26 mouse cellular contexts compared by ENCODE assay signal in genomic region chr13:68868776-68869175, GRCm38 (mm10).
A peak's percentile ranks its signal among the peaks of the same experiment; 100 is the strongest.
DNase-seq lines count a peak whose midpoint lies in the region; ATAC-seq and TF ChIP-seq lines count a peak whose summit lies in the region.
"Had no signal": no experiment of that assay in that cellular context is flagged by ENCODE, and none has a peak within 500 bp of the region (broad histone marks: within the 10 kb centered on the region; RNA-seq: fewer than 3 reads in every experiment).

No protein-coding gene starts in this region.

- intact Hi-C loops in left cerebral cortex, adult 2 months (cut with DNase I), result loop anchor here (5.0 kb wide), 1 partner anchor 51 kb away; no protein-coding TSS in a partner anchor

- no peak for TF ChIP-seq CTCF in left cerebral cortex, adult 2 months (IDR thresholded peaks at IDR 0.05)

- H3K9ac ChIP-seq in forebrain, embryonic 16.5 days (replicated peaks; ENCODE audit: low read depth, low read length), result no peak overlapping the region
- H3K9ac ChIP-seq in forebrain, embryonic 11.5 days (ENCODE audit: low read length), result no peak overlapping the region
- H3K9ac ChIP-seq: embryonic facial prominence, embryonic 12.5 days; forebrain, embryonic 12.5 days had no signal

- H3K4me2 ChIP-seq in forebrain, embryonic 16.5 days (ENCODE audit: low read length), result no peak overlapping the region
- no peak overlapping the region for H3K4me2 ChIP-seq in forebrain, embryonic 11.5 days (ENCODE audit: low read depth, low read length, severe bottlenecking)
- H3K4me2 ChIP-seq: embryonic facial prominence, embryonic 12.5 days; forebrain, embryonic 12.5 days had no signal

- no peaks in the 10 kb centered on the region for H3K36me3 ChIP-seq in forebrain, embryonic 16.5 days (ENCODE audit: control insufficient read depth, insufficient read depth)
- H3K36me3 ChIP-seq in forebrain, embryonic 11.5 days (ENCODE audit: control insufficient read depth, insufficient read depth, low read length), result no peaks in the 10 kb centered on the region
- no peaks in the 10 kb centered on the region for H3K36me3 ChIP-seq in heart, embryonic 10.5 days
- H3K36me3 ChIP-seq: embryonic facial prominence, embryonic 10.5 days; embryonic facial prominence, embryonic 12.5 days; forebrain, embryonic 12.5 days; G1E had no signal

- peak overlapping the region; percentile 6; the same call in 1 of the 2 replicates for H3K27ac ChIP-seq in forebrain, embryonic 16.5 days (ENCODE audit: low read length)
- H3K27ac ChIP-seq in forebrain, embryonic 11.5 days (ENCODE audit: low read depth, low read length), result no peak overlapping the region
- H3K27ac ChIP-seq in heart, embryonic 10.5 days, result no peak overlapping the region
- H3K27ac ChIP-seq in left cerebral cortex, adult 2 months, result peak overlapping the region; percentile 69
- H3K27ac ChIP-seq: embryonic facial prominence, embryonic 10.5 days; embryonic facial prominence, embryonic 12.5 days; forebrain, embryonic 12.5 days had no signal

- no peak for DNase-seq in forebrain, embryonic 11.5 days (ENCODE audit: low spot score)
- DNase-seq in frontal cortex, postnatal 14 days (ENCODE audit: low spot score in 2 of 2), result no peak
- DNase-seq in heart, adult 11 months, result peak; percentile 67
- no peak for DNase-seq in heart, embryonic 10.5 days (ENCODE audit: low spot score)
- DNase-seq in left cerebral cortex, adult 2 months (ENCODE audit: extremely low spot score in 1 of 2, low spot score in 2 of 2), result no peak
- no peak for DNase-seq in left cerebral cortex, adult 11 months (ENCODE audit: low spot score)
- DNase-seq: adrenal gland, adult 8-10 months; adrenal gland, postnatal 14 days; adrenal gland, postnatal 36 days; B cell, adult 2 months; cerebellum, adult 11 months; cerebellum, adult 18-20 months; cerebellum, adult 8-10 months; cerebellum, adult 9-11 months; cerebellum, postnatal 14 days; cerebellum, postnatal 36 days had no signal

- WGBS in forebrain, embryonic 16.5 days, result 82% methylated on average over 6 of the region's 6 CpGs
- 91% methylated on average over 6 of the region's 6 CpGs for WGBS in forebrain, embryonic 11.5 days
- WGBS in heart, embryonic 10.5 days, result 82% methylated on average over 6 of the region's 6 CpGs

- no peaks in the 10 kb centered on the region for H3K9me3 ChIP-seq in forebrain, embryonic 16.5 days (ENCODE audit: control insufficient read depth, low read length)
- no peaks in the 10 kb centered on the region for H3K9me3 ChIP-seq in forebrain, embryonic 11.5 days (ENCODE audit: control insufficient read depth, low read length)
- no peaks in the 10 kb centered on the region for H3K9me3 ChIP-seq in heart, embryonic 10.5 days
- H3K9me3 ChIP-seq: embryonic facial prominence, embryonic 10.5 days; embryonic facial prominence, embryonic 12.5 days; forebrain, embryonic 12.5 days had no signal

- no peaks in the 10 kb centered on the region for H3K27me3 ChIP-seq in forebrain, embryonic 16.5 days (replicated peaks; ENCODE audit: control insufficient read depth, insufficient read depth, low read length)
- H3K27me3 ChIP-seq in forebrain, embryonic 11.5 days (ENCODE audit: control insufficient read depth, insufficient read depth, low read length), result no peaks in the 10 kb centered on the region
- no peaks in the 10 kb centered on the region for H3K27me3 ChIP-seq in heart, embryonic 10.5 days (ENCODE audit: insufficient read depth, poor library complexity, severe bottlenecking)
- H3K27me3 ChIP-seq: CH12.LX; embryonic facial prominence, embryonic 12.5 days; forebrain, embryonic 12.5 days; Patski had no signal

- H3K4me3 ChIP-seq in forebrain, embryonic 16.5 days (replicated peaks; ENCODE audit: low read length), result no peak overlapping the region
- H3K4me3 ChIP-seq in forebrain, embryonic 11.5 days (ENCODE audit: low read depth, low read length), result no peak overlapping the region
- no peak overlapping the region for H3K4me3 ChIP-seq in heart, embryonic 10.5 days
- no peak overlapping the region for H3K4me3 ChIP-seq in left cerebral cortex, adult 2 months
- H3K4me3 ChIP-seq: embryonic facial prominence, embryonic 10.5 days; embryonic facial prominence, embryonic 12.5 days; forebrain, embryonic 12.5 days had no signal

- ATAC-seq in forebrain, embryonic 16.5 days, result no peak
- ATAC-seq in forebrain, embryonic 11.5 days (replicated peaks; ENCODE audit: low FRiP score), result no peak
- peak; percentile 22; the same call in 1 of the 2 replicates for ATAC-seq in frontal cortex, adult (ENCODE audit: low TSS enrichment)
- ATAC-seq: activated CD4-positive, CD25-positive, alpha-beta regulatory T cell, adult 4 months; CD4-positive, CD25-positive, alpha-beta regulatory T cell, adult 4 months; Patski had no signal

- 0 out of 2 replicates have a peak, but pooled peaks cover 6% of the 10 kb centered on the region for H3K4me1 ChIP-seq in forebrain, embryonic 16.5 days (replicated peaks; ENCODE audit: control insufficient read depth, insufficient read depth, low read length)
- H3K4me1 ChIP-seq in forebrain, embryonic 11.5 days (replicated peaks; ENCODE audit: control insufficient read depth, insufficient read depth, low read length), result no peaks in the 10 kb centered on the region
- no peaks in the 10 kb centered on the region for H3K4me1 ChIP-seq in heart, embryonic 10.5 days
- H3K4me1 ChIP-seq: embryonic facial prominence, embryonic 10.5 days; embryonic facial prominence, embryonic 12.5 days; forebrain, embryonic 12.5 days had no signal

Comparison
In these comparisons a context has a peak if more than half of its experiments do, and no peak if none do; other contexts are left out.
1. H3K27ac ChIP-seq: peak in forebrain, embryonic 16.5 days (single experiment) and left cerebral cortex, adult 2 months (single experiment); none in forebrain, embryonic 11.5 days (single experiment) and heart, embryonic 10.5 days (single experiment).